Mouse (Mus musculus) macrophage (primary cell): ENCODE data around the gene Dicer1. TPM values are rescaled to one million over a fixed set of nuclear protein-coding genes. Genes with fewer than 3 reads are reported as not detected.
"Not testable (repeated sequence)": the region's sequence is repeated elsewhere in the genome, so short reads cannot be mapped to it uniquely, and the experiment has no call there.

ENCODE experiments used
- H3K27ac ChIP-seq: fragments of 350-480 bp; formaldehyde crosslinking; 2 replicates; pipeline ENCODE4 v1.9.0; 2021
- H3K36me3 ChIP-seq: fragments of 350-480 bp; formaldehyde crosslinking; 2 replicates; pipeline ENCODE4 v1.9.0; 2021; ENCODE audit errors: inconsistent target
- H3K4me3 ChIP-seq: fragments of 350-480 bp; formaldehyde crosslinking; 2 replicates; pipeline ENCODE4 v1.9.0; 2021; ENCODE audit errors: inconsistent target
- H3K79me2 ChIP-seq: fragments of 350-480 bp; formaldehyde crosslinking; 2 replicates; pipeline ENCODE4 v1.9.0; 2021; ENCODE audit errors: inconsistent target
- WGBS: methylation state at CpG from one replicate; pipeline ENCODE4 v1.1.7; 2026; ENCODE audit warnings: inconsistent platforms; ENCODE audit not compliant: missing documents; 5-methylcytosine and 5-hydroxymethylcytosine counted together
- polyA plus RNA-seq: library from polyadenylated mRNA; stranded (reverse); fragments of 250-400 nt; gene quantifications from 3 replicates; pipeline ENCODE4 v1.2.4, GENCODE M21; 2018; ENCODE audit warnings: inconsistent platforms

The Dicer1 gene
- polyA plus RNA-seq, 1 experiment from 2014 or later = 20.3 TPM

DNA sequence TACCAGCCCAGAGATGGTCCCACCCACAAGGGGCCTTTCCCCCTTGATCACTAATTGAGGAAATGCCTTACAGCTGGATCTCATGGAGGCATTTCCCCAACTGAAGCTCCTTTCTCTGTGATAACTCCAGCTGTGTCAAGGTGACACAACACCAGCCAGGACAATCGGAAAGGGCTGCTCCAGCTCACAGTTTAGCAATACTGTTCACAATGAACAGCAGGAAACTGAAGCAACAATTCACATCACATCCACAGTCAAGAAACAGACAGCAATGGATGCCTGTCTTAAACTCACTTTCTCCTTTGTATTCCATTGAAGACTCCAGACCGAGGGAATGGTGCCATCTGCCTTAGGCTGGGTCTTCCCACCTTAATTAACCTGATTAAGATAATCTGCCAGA, 25.3 kb downstream of the Dicer1 start:
- H3K36me3 ChIP-seq = peaks cover 69% of the 10 kb centered on the region
- not testable (repeated sequence) for H3K27ac ChIP-seq, H3K4me3 ChIP-seq, H3K79me2 ChIP-seq
- WGBS = 100% methylated on average over 2 of the region's 2 CpGs

- Histone ChIP-seq H3K36me3 (peaks cover 60% of the 10 kb centered on the region), H3K4me3 (no peak overlapping the region), H3K27ac (no peak overlapping the region), H3K79me2 (no peaks in the 10 kb centered on the region; the same call in 1 of the 2 replicates)
- WGBS = 91% methylated on average over 10 of the region's 10 CpGs
Measured at GRCm38 (mm10) chr12:104722056-104722455, 29.7 kb downstream of the Dicer1 start.

DNA sequence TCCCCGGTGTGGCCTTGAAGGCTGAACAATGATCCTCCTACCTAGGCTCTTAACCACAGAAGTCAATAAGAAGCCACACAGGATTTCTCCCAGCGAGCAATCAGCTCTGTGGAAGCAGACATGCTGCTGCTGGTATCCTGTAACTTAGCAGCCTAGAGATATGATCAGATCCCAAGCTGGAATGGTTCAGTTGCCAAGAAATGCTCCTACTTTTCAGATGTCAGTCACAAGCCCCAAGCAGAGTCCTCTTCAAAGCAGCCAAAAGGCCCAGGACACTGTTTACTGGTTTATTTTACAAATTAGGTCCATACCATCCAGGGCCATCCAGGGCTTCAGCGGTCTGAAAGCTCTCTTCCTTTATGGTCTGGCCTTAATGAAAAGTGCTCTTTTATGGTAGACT, 30.7 kb downstream of the Dicer1 start:
- peaks cover 69% of the 10 kb centered on the region for H3K36me3 ChIP-seq
- WGBS = 83% methylated on average over 3 of the region's 3 CpGs
- H3K79me2 ChIP-seq = no peaks in the 10 kb centered on the region; the same call in 1 of the 2 replicates
- H3K4me3 ChIP-seq = no peak overlapping the region
- H3K27ac ChIP-seq = no peak overlapping the region

- Histone ChIP-seq H3K36me3 (peaks cover 69% of the 10 kb centered on the region), H3K27ac (no peak overlapping the region), H3K4me3 (no peak overlapping the region), H3K79me2 (no peaks in the 10 kb centered on the region; the same call in 1 of the 2 replicates)
- WGBS = 89% methylated on average over 5 of the region's 5 CpGs
Measured at GRCm38 (mm10) chr12:104718956-104719355, 32.8 kb downstream of the Dicer1 start.

DNA sequence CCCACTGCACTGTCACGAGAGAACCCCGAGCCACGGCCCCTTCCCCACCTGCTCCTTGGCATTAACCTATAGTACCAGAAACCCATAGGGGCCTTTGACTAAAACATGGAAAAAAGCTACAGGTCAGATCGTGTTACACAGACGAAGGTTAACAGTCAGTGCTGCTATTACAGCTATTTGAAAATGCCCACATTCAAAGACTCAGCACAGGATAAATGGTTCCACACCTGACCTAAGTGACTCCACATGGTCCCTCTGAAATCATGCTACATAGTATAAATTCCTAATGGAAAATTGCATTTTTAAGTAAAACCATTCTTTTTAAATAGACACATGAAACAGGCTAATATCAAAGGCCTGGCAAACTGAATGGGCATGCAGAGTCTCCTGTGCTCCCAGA, 35.3 kb downstream of the Dicer1 start:
- Histone ChIP-seq H3K36me3 (peaks cover 69% of the 10 kb centered on the region), H3K79me2 (no peaks in the 10 kb centered on the region; the same call in 1 of the 2 replicates)

GRCm38 (mm10) chr12:104715453-104715852, 36.3 kb downstream of the Dicer1 start:
- WGBS = 48% methylated on average over 5 of the region's 5 CpGs
- Histone ChIP-seq H3K4me3 (no peak overlapping the region), H3K79me2 (no peaks in the 10 kb centered on the region; the same call in 1 of the 2 replicates), H3K27ac (no peak overlapping the region), H3K36me3 (peaks cover 69% of the 10 kb centered on the region)

More for the DNA sequence above, 35.3 kb downstream of the Dicer1 start:
- Histone ChIP-seq H3K4me3 (no peak overlapping the region), H3K27ac (no peak overlapping the region)
- 99% methylated on average over 5 of the region's 5 CpGs for WGBS

DNA sequence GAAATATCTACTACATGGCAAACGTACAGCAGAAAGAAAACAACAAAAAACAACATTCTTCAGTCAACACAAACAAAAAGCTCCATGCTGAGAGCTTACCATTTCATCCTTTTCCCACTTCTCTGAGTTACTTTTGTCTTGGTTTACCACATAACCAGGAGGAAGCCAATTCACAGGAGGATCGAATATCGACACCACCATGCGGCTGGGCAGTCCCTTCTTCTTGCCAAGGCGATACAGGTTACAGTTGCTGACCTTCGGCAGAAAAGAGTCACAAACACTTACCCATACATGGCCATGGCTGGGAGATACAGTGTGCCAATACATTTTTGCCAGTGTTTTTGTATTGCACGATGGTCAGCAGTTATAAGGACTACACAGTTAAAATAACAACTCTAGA, 51.5 kb downstream of the Dicer1 start:
- WGBS = 95% methylated on average over 6 of the region's 7 CpGs
- peaks cover 62% of the 10 kb centered on the region for H3K36me3 ChIP-seq
- no peaks in the 10 kb centered on the region for H3K79me2 ChIP-seq
- no peak overlapping the region for H3K27ac ChIP-seq
- no peak overlapping the region for H3K4me3 ChIP-seq

GRCm38 (mm10) chr12:104699753-104700152, 52.0 kb downstream of the Dicer1 start:
- no peak overlapping the region for H3K27ac ChIP-seq
- no peaks in the 10 kb centered on the region for H3K79me2 ChIP-seq
- peaks cover 62% of the 10 kb centered on the region for H3K36me3 ChIP-seq
- H3K4me3 ChIP-seq = no peak overlapping the region
- WGBS = 92% methylated on average over 8 of the region's 8 CpGs

- Histone ChIP-seq H3K79me2 (no peaks in the 10 kb centered on the region), H3K27ac (no peak overlapping the region), H3K4me3 (no peak overlapping the region), H3K36me3 (peaks cover 46% of the 10 kb centered on the region)
- WGBS = 90% methylated on average over 2 of the region's 2 CpGs
Measured at GRCm38 (mm10) chr12:104695514-104695913, 56.2 kb downstream of the Dicer1 start.

DNA sequence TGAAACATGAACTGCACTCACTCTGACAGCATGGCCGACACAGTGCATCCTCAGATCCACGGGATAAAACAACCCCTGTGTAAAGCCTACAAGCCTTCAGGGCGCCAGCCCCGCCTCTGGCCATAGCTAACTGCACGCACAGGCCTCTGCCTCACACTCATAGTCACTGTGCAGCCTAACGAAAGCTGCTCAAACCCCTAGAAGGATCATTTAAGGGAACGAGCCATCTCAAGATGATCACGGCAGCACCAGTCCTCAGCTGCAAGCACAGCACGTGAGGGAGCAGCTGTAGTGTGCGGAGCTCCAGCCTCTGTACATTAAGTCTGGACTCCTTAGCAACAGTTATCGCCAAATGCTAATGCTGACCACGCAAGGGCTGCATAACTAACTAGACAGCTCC, 58.9 kb downstream of the Dicer1 start:
- no peak overlapping the region for H3K27ac ChIP-seq
- H3K4me3 ChIP-seq = no peak overlapping the region
- H3K79me2 ChIP-seq = no peaks in the 10 kb centered on the region
- H3K36me3 ChIP-seq = peaks cover 42% of the 10 kb centered on the region; the same call in 1 of the 2 replicates
- 94% methylated on average over 12 of the region's 12 CpGs for WGBS

- no peaks in the 10 kb centered on the region for H3K79me2 ChIP-seq
- WGBS = 90% methylated on average over 7 of the region's 7 CpGs
- H3K27ac ChIP-seq = no peak overlapping the region
- H3K4me3 ChIP-seq = no peak overlapping the region
- H3K36me3 ChIP-seq = peaks cover 39% of the 10 kb centered on the region; the same call in 1 of the 2 replicates
Measured at GRCm38 (mm10) chr12:104690412-104690811, 61.3 kb downstream of the Dicer1 start.

GRCm38 (mm10) chr12:104688870-104689269, 62.9 kb downstream of the Dicer1 start:
- H3K27ac ChIP-seq = no peak overlapping the region
- H3K36me3 ChIP-seq = peaks cover 24% of the 10 kb centered on the region; the same call in 1 of the 2 replicates
- WGBS = 61% methylated on average over 11 of the region's 11 CpGs
- H3K79me2 ChIP-seq = no peaks in the 10 kb centered on the region
- H3K4me3 ChIP-seq = no peak overlapping the region

DNA sequence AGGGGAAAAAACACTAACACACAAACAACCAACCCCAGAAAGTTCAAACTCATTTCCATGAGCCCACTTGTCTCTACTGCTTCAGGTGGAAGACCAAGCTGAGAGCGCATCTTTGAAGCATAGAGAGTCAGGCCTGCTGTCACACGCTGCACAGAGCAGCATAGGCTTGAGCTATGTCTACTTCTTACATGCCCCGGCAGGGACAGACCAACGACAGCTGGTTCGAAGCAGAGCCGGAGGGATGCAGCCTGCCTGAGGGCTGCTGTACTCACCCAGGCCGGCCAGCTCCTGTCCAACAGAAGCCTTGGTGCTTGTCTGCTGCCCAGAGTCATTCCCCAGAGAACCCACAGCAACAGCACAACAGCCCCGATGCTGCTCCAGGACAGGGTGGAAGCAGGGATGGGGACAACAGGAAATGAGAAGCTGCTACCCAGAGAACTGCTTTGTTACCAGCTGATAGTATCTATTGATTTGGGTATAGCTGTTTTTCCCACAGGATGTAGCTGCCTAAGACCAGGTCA, 67.3 kb downstream of the Dicer1 start:
- WGBS = 75% methylated on average over 8 of the region's 8 CpGs
- Histone ChIP-seq H3K36me3 (peaks cover 2% of the 10 kb centered on the region; the same call in 1 of the 2 replicates), H3K4me3 (no peak overlapping the region), H3K27ac (no peak overlapping the region), H3K79me2 (no peaks in the 10 kb centered on the region)

DNA sequence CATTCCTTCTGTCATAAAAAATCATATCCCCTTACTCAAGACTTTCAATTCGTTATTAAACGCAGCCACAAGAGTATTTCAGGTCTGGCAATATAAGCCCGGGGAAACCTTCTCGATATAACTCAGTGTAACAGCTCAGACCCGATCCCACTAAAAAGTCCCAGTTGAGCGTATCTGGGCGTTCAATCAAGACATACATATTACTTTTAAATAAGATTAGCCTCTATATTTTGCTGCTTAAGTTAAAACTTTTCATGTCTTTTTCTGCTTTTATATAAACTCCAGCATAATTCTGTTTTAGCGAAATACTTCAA, 72.0 kb downstream of the Dicer1 start:
- H3K79me2 ChIP-seq = no peaks in the 10 kb centered on the region
- 97% methylated on average over 8 of the region's 8 CpGs for WGBS
- no peak overlapping the region for H3K27ac ChIP-seq
- no peaks in the 10 kb centered on the region for H3K36me3 ChIP-seq
- no peak overlapping the region for H3K4me3 ChIP-seq

DNA sequence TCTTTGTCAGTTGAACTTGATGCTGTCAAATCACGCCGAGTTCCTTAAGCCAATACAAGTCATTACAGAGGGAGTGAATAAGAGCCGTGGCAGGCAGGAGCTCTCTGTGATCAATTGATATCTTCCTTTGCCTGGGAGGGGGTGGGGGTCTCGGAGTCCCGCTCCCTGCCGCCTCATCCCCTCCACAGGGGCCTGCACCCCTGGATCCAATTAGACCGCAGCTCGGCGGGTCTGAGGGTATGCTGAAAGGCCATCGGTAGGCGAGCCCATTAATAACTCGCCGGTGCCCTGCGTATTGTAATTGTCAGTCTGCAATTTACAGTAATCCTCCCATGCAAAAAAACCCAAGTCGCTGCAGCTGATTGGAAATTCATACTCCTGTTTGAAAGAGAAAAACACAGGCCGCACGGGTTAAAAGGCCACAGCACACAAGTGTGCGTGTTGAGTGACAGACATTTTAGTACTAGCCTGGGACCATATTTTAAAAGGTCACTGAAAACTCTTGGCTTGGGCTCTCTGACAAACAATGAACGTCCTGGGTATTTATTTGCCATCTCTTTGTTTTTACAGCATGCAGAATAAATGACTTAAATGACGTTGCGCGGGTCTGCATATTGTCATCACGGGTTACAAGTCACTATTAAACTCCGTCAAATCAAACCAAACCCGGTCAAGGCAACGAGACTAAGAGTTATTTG, 72.5 kb downstream of the Dicer1 start:
- Histone ChIP-seq H3K4me3 (no peak overlapping the region), H3K36me3 (no peaks in the 10 kb centered on the region), H3K79me2 (no peaks in the 10 kb centered on the region), H3K27ac (no peak overlapping the region)
- WGBS = 86% methylated on average over 26 of the region's 26 CpGs
